Mouse (Mus musculus) embryonic stem cell, embryonic (primary cell): Measurements from ENCODE around the gene Zdhhc1.

Experiments used
- CTCF ChIA-PET, 4 experiments: fragments of 300-600 bp in 2 of 4; fragments of 350-600 bp in 2 of 4; sonication (Branson Sonifier 250); formaldehyde crosslinking; loops; one replicate each; lab custom pipeline; 2022; ENCODE audit warnings: inconsistent platforms in 2 of 4; lab: Charles Lee
- POLR2A ChIA-PET, 4 experiments: fragments of 300-600 bp in 2 of 4; fragments of 350-600 bp in 2 of 4; sonication (Branson Sonifier 250); formaldehyde crosslinking; loops; one replicate each; lab custom pipeline; 2022; ENCODE audit warnings: antibody characterized with exemption in 4 of 4, inconsistent platforms in 1 of 4; lab: Charles Lee

Zdhhc1 gene

DNA sequence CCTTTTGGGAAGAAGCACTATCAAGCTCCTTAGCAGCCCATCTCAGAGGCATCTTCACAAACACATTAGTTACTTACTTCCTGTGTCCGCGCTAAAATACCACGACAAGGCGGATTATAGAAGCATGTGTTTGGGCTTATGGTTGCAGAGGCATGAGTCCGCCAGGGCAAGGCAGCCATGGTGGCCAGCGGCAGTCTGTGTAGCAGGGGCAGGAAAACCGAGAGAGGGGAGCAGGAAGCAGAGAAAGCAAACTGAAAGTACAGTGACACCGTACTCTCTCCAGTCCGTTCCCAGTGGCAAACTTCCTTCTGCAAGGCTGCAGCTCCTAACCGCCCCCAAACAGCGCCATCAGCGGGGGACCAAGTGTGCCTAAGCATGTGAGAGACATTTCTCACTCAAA lies 3.1 kb upstream of the Zdhhc1 start:
- ChIA-PET CTCF (interaction anchor here in 3 of 4 experiments (0.6 to 1.4 kb wide), 6 partner anchors 16 to 151 kb away, joined by 3 to 5 read pairs (median 4); partner anchors contain the start of genes Hsd11b2 (in 1 of the 3) and Slc9a5 (in 1 of the 3)), POLR2A (interaction anchor here in 2 of 4 experiments (0.8 to 2.9 kb wide), 4 partner anchors 11 to 19 kb away, joined by 3 to 9 read pairs (median 4); partner anchors contain the start of gene Hsd11b2 (in 1 of the 2))

DNA sequence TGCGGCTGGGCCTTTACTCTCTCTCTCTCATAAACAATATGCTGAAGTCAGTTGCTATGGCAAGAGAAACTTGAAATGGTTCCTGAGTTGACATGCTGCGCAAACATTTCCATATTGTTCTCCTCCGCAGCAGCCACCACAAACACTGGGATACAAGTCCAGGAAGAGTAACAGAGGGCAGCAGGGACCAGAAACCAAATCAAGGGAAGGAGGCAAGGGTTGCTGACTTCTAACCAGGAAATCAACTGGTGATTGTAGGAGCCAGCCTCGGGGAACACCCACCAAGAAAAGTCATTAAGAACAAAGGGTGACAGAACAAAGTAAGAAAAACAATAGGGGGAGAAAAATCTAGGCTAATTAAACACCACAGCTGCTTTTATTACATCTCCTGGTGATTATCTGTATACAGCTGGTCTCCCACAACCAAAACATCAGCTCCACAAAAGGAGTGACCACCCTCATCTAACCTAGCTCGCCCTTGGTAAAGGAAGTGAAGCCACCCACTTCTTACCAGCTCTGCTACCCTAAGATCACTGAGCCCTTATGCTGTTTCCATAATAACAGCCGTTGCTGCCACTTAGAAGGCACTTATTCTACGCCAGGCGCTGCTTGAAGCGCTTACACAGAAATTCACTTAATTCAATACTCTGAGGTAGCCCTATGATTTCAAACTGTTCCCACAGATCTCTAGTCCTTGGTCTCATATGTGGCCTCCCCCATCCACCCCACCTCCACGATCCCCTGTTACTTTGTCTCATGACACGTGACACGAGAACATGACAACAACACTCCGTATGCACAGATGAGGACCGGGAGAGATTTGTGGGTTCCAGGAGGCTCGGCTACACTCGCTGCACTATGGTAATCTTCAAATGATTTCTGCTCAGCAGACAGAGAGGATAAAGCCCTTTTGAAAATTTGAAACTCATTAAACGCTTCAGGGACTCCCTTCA lies 1.1 kb downstream of the Zdhhc1 start:
- ChIA-PET POLR2A (interaction anchor here in 2 of 4 experiments (1.2 to 3.0 kb wide), 4 partner anchors 10 to 17 kb away, joined by 3 to 14 read pairs (median 8); no protein-coding TSS in a partner anchor), CTCF (interaction anchor here in 3 of 4 experiments (0.6 to 2.8 kb wide), 7 partner anchors 11 to 26 kb away, joined by 3 to 15 read pairs (median 4); partner anchors contain the start of gene Tppp3 (in 1 of the 3))

- CTCF ChIA-PET, result interaction anchor here in 2 of 4 experiments (0.7 to 2.8 kb wide), 7 partner anchors 10 to 1033 kb away, joined by 3 to 15 read pairs (median 4); no protein-coding TSS in a partner anchor
Observed at GRCm38 (mm10) chr8:105494566-105494965, 2.1 kb downstream of the Zdhhc1 start.

GRCm38 (mm10) chr8:105493495-105493894 lies 3.2 kb downstream of the Zdhhc1 start:
- ChIA-PET POLR2A (interaction anchor here in 1 of 4 experiments (0.8 to 3.0 kb wide), 4 partner anchors 8 to 47 kb away, joined by 3 to 14 read pairs (median 4); no protein-coding TSS in a partner anchor), CTCF (interaction anchor here in 3 of 4 experiments (0.6 to 1.6 kb wide), 4 partner anchors 10 to 120 kb away, joined by 3 to 9 read pairs (median 6); no protein-coding TSS in a partner anchor)

More at GRCm38 (mm10) chr8:105494566-105494965, 2.1 kb downstream of the Zdhhc1 start:
- POLR2A ChIA-PET, result interaction anchor here in 1 of 4 experiments (0.6 to 3.0 kb wide), 4 partner anchors 9 to 259 kb away, joined by 4 to 14 read pairs (median 8); no protein-coding TSS in a partner anchor

- ChIA-PET POLR2A (interaction anchor here in 1 of 4 experiments (0.7 to 2.9 kb wide), 3 partner anchors 9 to 1382 kb away, joined by 4 to 12 read pairs (median 6); partner anchors contain the start of gene Tppp3), CTCF (interaction anchor here in 1 of 4 experiments (0.6 kb wide), 1 partner anchor 132 kb away, joined by 6 read pairs; no protein-coding TSS in a partner anchor)
Observed at GRCm38 (mm10) chr8:105489281-105489680, 7.4 kb downstream of the Zdhhc1 start.

DNA sequence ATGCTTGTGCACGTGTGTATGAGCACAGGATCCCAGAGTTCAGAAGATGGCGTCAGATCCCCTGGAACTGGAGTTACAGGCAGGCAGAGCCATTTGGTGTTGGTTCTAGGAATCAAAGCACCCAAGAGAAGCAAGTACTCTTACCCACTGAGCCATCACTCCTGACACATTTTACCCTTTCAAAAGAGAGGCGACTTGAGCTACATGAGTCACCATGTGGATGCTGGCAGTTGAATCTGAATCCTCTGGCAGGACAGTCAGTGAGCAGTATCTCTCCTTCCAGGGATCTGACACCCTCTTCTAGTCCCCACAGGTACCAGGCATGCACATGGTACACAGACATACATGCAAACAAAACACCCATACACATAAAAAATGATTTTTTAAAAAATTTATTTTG lies 8.6 kb downstream of the Zdhhc1 start:
- POLR2A ChIA-PET, result interaction anchor here in 2 of 4 experiments (0.9 to 1.9 kb wide), 2 partner anchors 14 to 17 kb away, joined by 3 to 4 read pairs; partner anchors contain the start of gene Tppp3 (in 1 of the 2)

GRCm38 (mm10) chr8:105484392-105484791 lies 12.3 kb downstream of the Zdhhc1 start:
- CTCF ChIA-PET, result interaction anchor here (0.5 to 10.4 kb wide), 46 partner anchors 9 to 377 kb away, joined by 3 to 87 read pairs (median 4); partner anchors contain the start of genes Tppp3 (in 2 of the 4), Hsd11b2 (in 1 of the 4) and Zdhhc1 (in 1 of the 4)
- POLR2A ChIA-PET, result interaction anchor here in 2 of 4 experiments (0.8 to 2.9 kb wide), 8 partner anchors 10 to 49 kb away, joined by 3 to 14 read pairs (median 4); partner anchors contain the start of gene Tppp3 (in 2 of the 2)

More for the DNA sequence above, 8.6 kb downstream of the Zdhhc1 start:
- CTCF ChIA-PET, result no interaction called here

- CTCF ChIA-PET, result interaction anchor here (0.5 to 10.4 kb wide), 40 partner anchors 9 to 363 kb away, joined by 3 to 87 read pairs (median 5); partner anchors contain the start of genes Tppp3 (in 2 of the 4), Hsd11b2 (in 1 of the 4) and Zdhhc1 (in 1 of the 4)
- POLR2A ChIA-PET, result interaction anchor here in 2 of 4 experiments (1.0 to 2.9 kb wide), 7 partner anchors 9 to 50 kb away, joined by 3 to 14 read pairs (median 4); partner anchors contain the start of gene Tppp3 (in 1 of the 2)
Observed at GRCm38 (mm10) chr8:105484030-105484368, 12.7 kb downstream of the Zdhhc1 start.

DNA sequence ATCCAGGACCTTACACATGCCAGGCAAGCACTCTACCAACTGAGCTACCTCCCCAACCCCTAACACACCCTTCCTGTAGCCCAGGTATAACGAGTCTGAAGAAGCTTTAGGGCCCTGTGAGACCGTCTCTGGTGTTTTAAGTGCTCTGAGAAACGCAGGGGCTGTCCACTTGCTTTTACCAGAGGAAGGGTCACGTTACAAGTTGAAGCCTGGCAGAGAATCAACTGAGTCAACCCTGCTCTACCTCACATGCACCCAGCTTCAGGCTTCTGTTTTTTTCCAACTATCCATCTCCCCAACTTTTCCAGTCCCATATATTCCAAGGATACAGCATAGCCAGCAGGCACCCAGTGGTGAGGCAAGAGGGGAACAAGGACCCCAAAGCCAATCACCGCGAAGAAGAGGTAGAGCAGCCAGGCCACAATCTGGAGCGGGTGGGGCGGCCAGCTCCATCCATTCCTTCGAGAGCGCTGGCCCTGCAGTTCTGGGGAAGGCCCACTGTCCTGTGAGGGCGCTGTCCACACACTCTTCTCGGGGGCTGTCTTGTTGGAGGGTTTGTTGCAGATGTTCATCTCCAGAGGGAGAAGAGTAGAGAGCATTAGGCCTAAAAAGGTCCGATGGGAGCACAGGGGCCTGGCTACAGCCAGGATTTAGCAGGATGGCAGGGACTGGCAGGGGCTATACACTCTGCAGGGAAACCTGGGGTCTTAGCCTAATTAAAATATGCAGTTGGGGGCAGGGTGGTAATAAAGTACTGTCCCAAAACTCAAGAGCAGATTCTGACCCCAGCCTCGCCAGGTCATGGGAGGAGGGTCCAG lies 13.3 kb downstream of the Zdhhc1 start:
- ChIA-PET CTCF (interaction anchor here (0.5 to 10.4 kb wide), 54 partner anchors 9 to 1000 kb away, joined by 3 to 87 read pairs (median 4); partner anchors contain the start of genes Tppp3 (in 2 of the 4), E2f4 (in 1 of the 4), Hsd11b2 (in 1 of the 4) and Zdhhc1 (in 1 of the 4)), POLR2A (interaction anchor here in 2 of 4 experiments (0.8 to 6.4 kb wide), 10 partner anchors 8 to 261 kb away, joined by 3 to 63 read pairs (median 4); partner anchors contain the start of gene Tppp3 (in 2 of the 2))

GRCm38 (mm10) chr8:105482123-105482522 lies 14.6 kb downstream of the Zdhhc1 start:
- POLR2A ChIA-PET, result interaction anchor here in 3 of 4 experiments (0.5 to 6.4 kb wide), 13 partner anchors 8 to 260 kb away, joined by 3 to 63 read pairs (median 5); partner anchors contain the start of gene Tppp3 (in 2 of the 3)
- CTCF ChIA-PET, result interaction anchor here (0.5 to 10.4 kb wide), 26 partner anchors 9 to 1848 kb away, joined by 3 to 90 read pairs (median 4); partner anchors contain the start of genes Tppp3 (in 3 of the 4), 4931428F04Rik (in 1 of the 4) and Hsd11b2 (in 1 of the 4)

DNA sequence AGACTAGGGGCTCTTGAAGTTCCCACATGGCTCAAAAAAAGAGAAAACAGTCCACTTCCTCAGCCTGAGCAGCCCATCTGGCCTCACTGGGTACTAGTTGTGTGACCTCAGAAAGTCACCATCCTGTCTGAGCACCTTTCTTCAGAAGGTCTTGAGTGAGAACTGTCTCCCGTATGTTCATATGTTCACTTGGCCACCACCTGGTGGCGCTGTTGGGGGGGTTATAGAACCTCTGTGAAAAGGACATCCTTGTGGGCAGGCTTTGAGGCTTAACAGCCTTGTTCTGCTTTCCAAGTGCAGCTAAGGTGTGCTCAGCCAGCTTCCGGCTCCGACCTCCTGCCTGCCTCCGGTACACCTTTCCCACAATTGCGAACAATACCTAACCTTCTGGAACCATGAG lies 15.2 kb downstream of the Zdhhc1 start:
- ChIA-PET CTCF (interaction anchor here (0.5 to 10.4 kb wide), 29 partner anchors 9 to 192 kb away, joined by 3 to 90 read pairs (median 4); partner anchors contain the start of genes Tppp3 (in 4 of the 4), 4931428F04Rik (in 1 of the 4) and Hsd11b2 (in 1 of the 4)), POLR2A (interaction anchor here in 3 of 4 experiments (0.6 to 6.4 kb wide), 18 partner anchors 9 to 379 kb away, joined by 3 to 63 read pairs (median 3); partner anchors contain the start of gene Tppp3 (in 3 of the 3))

DNA sequence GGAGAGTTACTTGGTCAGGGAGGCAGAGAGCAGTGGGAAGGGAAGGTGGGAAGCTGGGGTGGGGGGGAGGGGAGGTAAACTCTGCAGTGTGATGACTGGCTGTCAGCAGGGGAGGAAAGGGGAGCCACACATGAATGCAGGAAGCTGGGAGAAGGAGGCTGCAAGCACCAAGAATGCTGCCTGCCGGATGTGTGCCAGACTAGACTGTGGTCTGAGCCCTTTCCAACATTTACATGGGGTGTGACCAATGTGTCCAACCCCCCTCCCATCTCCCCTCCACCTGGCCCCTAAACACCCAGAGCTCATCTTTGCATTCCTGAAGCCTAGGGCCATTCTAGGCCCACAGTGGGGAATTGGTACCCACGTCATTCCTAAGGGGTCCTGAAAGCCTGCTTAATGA lies 15.7 kb downstream of the Zdhhc1 start:
- ChIA-PET POLR2A (interaction anchor here (0.6 to 6.4 kb wide), 23 partner anchors 9 to 379 kb away, joined by 3 to 63 read pairs (median 4); partner anchors contain the start of genes Tppp3 (in 3 of the 4) and Atp6v0d1 (in 1 of the 4)), CTCF (interaction anchor here (0.5 to 10.4 kb wide), 31 partner anchors 8 to 469 kb away, joined by 3 to 90 read pairs (median 5); partner anchors contain the start of genes Tppp3 (in 3 of the 4) and 4931428F04Rik (in 1 of the 4))

DNA sequence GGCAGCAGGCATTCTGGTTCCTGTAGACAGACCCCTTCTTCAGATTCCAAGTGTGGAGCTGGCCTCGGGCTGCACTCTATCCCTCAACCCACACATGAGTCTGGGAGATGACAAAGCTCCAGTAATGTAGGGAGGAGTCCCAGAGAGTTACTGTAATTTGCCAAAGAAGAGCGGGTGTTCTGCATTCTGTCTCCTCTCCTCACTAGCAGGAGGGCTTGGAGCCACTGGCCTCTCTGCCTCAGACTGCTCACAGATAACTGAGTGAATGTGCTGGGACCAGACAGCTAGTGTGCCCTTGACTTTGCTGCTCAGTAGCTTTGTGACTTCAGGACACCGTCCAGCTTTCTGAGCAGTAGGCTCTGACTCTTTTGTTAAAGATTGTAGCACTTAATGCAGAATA lies 18.9 kb downstream of the Zdhhc1 start:
- ChIA-PET POLR2A (interaction anchor here in 3 of 4 experiments (0.5 to 6.4 kb wide), 24 partner anchors 7 to 1749 kb away, joined by 3 to 63 read pairs (median 3); partner anchors contain the start of genes Hsd11b2 (in 2 of the 3), Tppp3 (in 1 of the 3) and Zdhhc1 (in 1 of the 3)), CTCF (interaction anchor here (0.5 to 10.4 kb wide), 36 partner anchors 7 to 357 kb away, joined by 3 to 90 read pairs (median 3); partner anchors contain the start of genes Fhod1 (in 1 of the 4) and Slc9a5 (in 1 of the 4))

DNA sequence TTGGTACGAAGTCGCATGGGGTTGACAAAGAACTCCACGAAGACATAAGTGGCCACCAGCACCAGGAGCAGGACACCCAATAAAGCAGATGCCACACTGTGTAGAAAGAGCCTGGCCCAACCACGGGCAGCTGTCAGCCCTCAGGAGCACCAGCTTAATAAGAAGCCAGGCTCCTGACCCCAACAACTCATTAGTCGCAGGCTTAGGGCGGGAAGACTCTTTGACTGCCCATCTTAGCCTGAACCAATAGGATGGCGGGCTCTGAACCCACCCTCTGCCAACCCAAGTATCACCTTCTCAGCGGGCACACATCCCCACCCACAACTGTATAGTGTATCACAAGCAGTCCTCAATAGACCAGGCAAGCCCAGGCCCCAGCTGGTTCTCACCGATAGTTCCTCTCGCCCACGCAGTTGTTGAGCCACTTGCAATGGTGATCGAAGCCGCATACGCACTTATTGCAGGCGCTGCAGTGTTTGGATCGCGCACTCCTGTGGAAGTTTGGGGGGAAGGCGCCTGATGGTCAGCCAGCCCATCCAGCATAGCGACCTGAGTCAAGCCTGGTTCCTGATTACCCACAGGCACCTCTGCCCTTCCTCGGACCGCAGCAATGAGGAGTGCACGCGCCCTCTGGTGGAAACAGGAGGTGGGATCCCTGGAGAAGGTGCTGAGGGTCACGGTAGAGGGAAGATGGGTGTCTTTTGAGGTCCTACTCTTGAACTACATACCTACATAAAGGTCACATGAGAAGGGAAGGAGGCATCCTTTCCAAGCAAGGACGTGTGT lies 19.9 kb downstream of the Zdhhc1 start:
- ChIA-PET POLR2A (interaction anchor here in 3 of 4 experiments (0.5 to 6.4 kb wide), 16 partner anchors 6 to 1750 kb away, joined by 3 to 63 read pairs (median 4); partner anchors contain the start of genes Tppp3 (in 1 of the 3) and Zdhhc1 (in 1 of the 3)), CTCF (interaction anchor here (0.6 to 10.4 kb wide), 31 partner anchors 7 to 499 kb away, joined by 3 to 90 read pairs (median 4); partner anchors contain the start of genes Fhod1 (in 1 of the 4), Hsd11b2 (in 1 of the 4) and Slc9a5 (in 1 of the 4))
